Comparison of ENCODE assay signal across 8 mouse cellular contexts in the genomic region with DNA sequence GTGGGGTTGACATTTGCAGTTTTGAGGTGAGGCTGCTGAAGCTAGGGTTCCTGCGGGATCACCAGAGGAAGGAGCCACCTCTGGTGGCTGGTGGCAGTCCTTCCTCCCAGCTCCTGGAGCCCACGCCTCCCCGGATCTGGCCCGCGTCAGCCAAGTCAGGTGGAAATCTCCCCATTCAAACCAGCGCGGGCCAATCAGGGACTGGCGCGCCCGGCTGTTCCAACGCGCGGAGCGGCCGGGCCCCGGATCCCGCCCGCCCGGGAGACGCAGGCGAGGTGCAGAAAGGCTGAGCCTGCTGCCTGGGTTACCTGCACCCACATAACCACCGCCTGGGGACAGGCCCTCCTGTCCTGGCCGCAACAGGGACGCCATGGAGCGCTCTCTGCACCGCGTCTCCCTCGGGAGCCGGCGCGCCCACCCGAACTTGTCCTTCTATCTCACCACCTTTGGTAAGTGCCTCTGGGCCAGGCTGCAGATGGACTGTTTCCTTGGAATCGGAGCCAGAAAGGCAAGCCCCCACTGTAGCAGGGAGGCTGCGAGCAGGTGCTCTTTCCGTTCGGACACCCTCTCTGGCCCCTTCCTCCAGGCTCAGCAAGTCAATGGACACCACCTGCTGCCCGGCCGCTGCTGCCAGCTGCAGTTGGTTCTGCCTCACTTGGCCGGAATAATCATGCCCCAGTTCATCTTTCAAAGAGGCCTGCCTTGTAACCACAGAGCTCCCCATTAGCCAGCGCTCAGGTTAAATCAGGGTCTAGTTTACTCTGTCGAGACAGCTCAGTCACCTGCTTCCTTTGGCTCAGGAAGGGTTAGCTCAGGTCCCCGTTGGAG. TPM values are rescaled to one million over a fixed set of nuclear protein-coding genes. Genes with fewer than 3 reads are reported as not detected.
DNase-seq lines count a peak whose midpoint lies in the region; ATAC-seq and TF ChIP-seq lines count a peak whose summit lies in the region.

No protein-coding gene starts in this region.

- peak overlapping the region; percentile 79 for H3K4me2 ChIP-seq in intestine, embryonic 15.5 days (replicated peaks)
- H3K4me2 ChIP-seq in midbrain, embryonic 16.5 days (ENCODE audit: low read length), result peak overlapping the region; percentile 99
- peak overlapping the region; percentile 80 for H3K4me2 ChIP-seq in stomach, postnatal 0 days (replicated peaks; ENCODE audit: low read depth)

- DNase-seq in layer of hippocampus, postnatal 10 days (ENCODE audit: low spot score in 2 of 2), result peak; percentile 47 to 63
- no peak for DNase-seq in layer of hippocampus, adult 8-10 months (ENCODE audit: low spot score in 2 of 2)
- DNase-seq in cerebellum, adult 8-10 months, result peak; percentile 75
- DNase-seq in gastrocnemius, adult 2 months, result peak; percentile 75
- DNase-seq in liver, adult 2 months (ENCODE audit: extremely low read depth, low read depth, low spot score), result no peak
- DNase-seq in stomach, postnatal 0 days (ENCODE audit: low spot score), result peak; percentile 89

- peaks cover 14% of the 10 kb centered on the region; the same call in 1 of the 2 replicates for H3K27me3 ChIP-seq in intestine, embryonic 15.5 days (replicated peaks)
- H3K27me3 ChIP-seq in liver, adult 2 months (ENCODE audit: control insufficient read depth, insufficient read depth, low read length), result no peaks in the 10 kb centered on the region
- no peaks in the 10 kb centered on the region for H3K27me3 ChIP-seq in midbrain, embryonic 16.5 days (ENCODE audit: control insufficient read depth, insufficient read depth, low read depth, low read length)
- no peaks in the 10 kb centered on the region for H3K27me3 ChIP-seq in stomach, postnatal 0 days (ENCODE audit: control insufficient read depth, insufficient read depth, low read length)

- peak overlapping the region; percentile 70 for H3K4me3 ChIP-seq in gastrocnemius, adult 2 months
- peak overlapping the region; percentile 50 for H3K4me3 ChIP-seq in intestine, embryonic 15.5 days (replicated peaks)
- peak overlapping the region; percentile 53; the same call in 1 of the 2 replicates for H3K4me3 ChIP-seq in liver, adult 2 months (ENCODE audit: insufficient read depth, low read depth, low read length)
- peak overlapping the region; percentile 56 for H3K4me3 ChIP-seq in midbrain, embryonic 16.5 days (ENCODE audit: low read depth, low read length)
- H3K4me3 ChIP-seq in stomach, postnatal 0 days (ENCODE audit: low read depth, low read length), result peak overlapping the region; percentile 45

- peak overlapping the region; percentile 71 for H3K9ac ChIP-seq in intestine, embryonic 15.5 days
- H3K9ac ChIP-seq in liver, adult 2 months (ENCODE audit: low read depth, low read length), result peak overlapping the region; percentile 8; the same call in 1 of the 2 replicates
- peak overlapping the region; percentile 65 for H3K9ac ChIP-seq in midbrain, embryonic 16.5 days (ENCODE audit: low read depth, low read length)
- H3K9ac ChIP-seq in stomach, postnatal 0 days (ENCODE audit: low read length), result peak overlapping the region; percentile 32

- H3K79me2 ChIP-seq in liver, adult 2 months (ENCODE audit: control insufficient read depth, insufficient read depth, low read length), result no peaks in the 10 kb centered on the region

- no peak overlapping the region for H3K27ac ChIP-seq in gastrocnemius, adult 2 months
- 0 out of 2 replicates have a peak overlapping the region, but pooled peaks have one; percentile 32 for H3K27ac ChIP-seq in intestine, embryonic 15.5 days
- no peak overlapping the region for H3K27ac ChIP-seq in liver, adult 2 months (replicated peaks; ENCODE audit: insufficient read depth, low read depth, low read length)
- peak overlapping the region; percentile 73 for H3K27ac ChIP-seq in midbrain, embryonic 16.5 days (ENCODE audit: low read length)
- no peak overlapping the region for H3K27ac ChIP-seq in stomach, postnatal 0 days (replicated peaks)

- H3K4me1 ChIP-seq in intestine, embryonic 15.5 days (replicated peaks), result peaks cover 15% of the 10 kb centered on the region
- H3K4me1 ChIP-seq in liver, adult 2 months (ENCODE audit: control insufficient read depth, insufficient read depth, low read length), result no peaks in the 10 kb centered on the region; the same call in 1 of the 2 replicates
- peaks cover 14% of the 10 kb centered on the region for H3K4me1 ChIP-seq in midbrain, embryonic 16.5 days (ENCODE audit: control insufficient read depth, insufficient read depth, low read length)
- H3K4me1 ChIP-seq in stomach, postnatal 0 days (replicated peaks; ENCODE audit: control insufficient read depth, insufficient read depth), result peaks cover 8% of the 10 kb centered on the region; the same call in 1 of the 2 replicates

- peak; percentile 96 for ATAC-seq in intestine, embryonic 15.5 days
- ATAC-seq in midbrain, embryonic 16.5 days, result peak; percentile 80
- peak; percentile 95 for ATAC-seq in stomach, postnatal 0 days (ENCODE audit: low FRiP score, low TSS enrichment)

- no peaks in the 10 kb centered on the region for H3K36me3 ChIP-seq in intestine, embryonic 15.5 days
- H3K36me3 ChIP-seq in liver, adult 2 months (ENCODE audit: control insufficient read depth, insufficient read depth, low read length), result no peaks in the 10 kb centered on the region
- no peaks in the 10 kb centered on the region for H3K36me3 ChIP-seq in midbrain, embryonic 16.5 days (ENCODE audit: control insufficient read depth, insufficient read depth, low read length)
- H3K36me3 ChIP-seq in stomach, postnatal 0 days (ENCODE audit: control insufficient read depth, insufficient read depth, low read length), result no peaks in the 10 kb centered on the region

- intact Hi-C loops in gastrocnemius, adult 2 months (cut with DNase I), result no loop called here

- no peak for TF ChIP-seq EP300 in stomach, postnatal 0 days (optimal IDR thresholded peaks at IDR 0.05)

- WGBS in intestine, embryonic 15.5 days, result 2% methylated on average over 41 of the region's 42 CpGs
- 6% methylated on average over 42 of the region's 42 CpGs for WGBS in liver, adult 2 months
- WGBS in midbrain, embryonic 16.5 days, result 1% methylated on average over 42 of the region's 42 CpGs
- WGBS in stomach, postnatal 0 days, result 6% methylated on average over 42 of the region's 42 CpGs

- no peak for TF ChIP-seq POLR2A in liver, adult 2 months (IDR thresholded peaks at IDR 0.05; ENCODE audit: extremely low read depth, insufficient read depth, low read length)

- H3K9me3 ChIP-seq in intestine, embryonic 15.5 days, result no peaks in the 10 kb centered on the region
- no peaks in the 10 kb centered on the region for H3K9me3 ChIP-seq in midbrain, embryonic 16.5 days (replicated peaks; ENCODE audit: control insufficient read depth, low read length, poor library complexity, severe bottlenecking)
- H3K9me3 ChIP-seq in stomach, postnatal 0 days (ENCODE audit: control insufficient read depth, low read length), result no peaks in the 10 kb centered on the region

- TF ChIP-seq CTCF in gastrocnemius, adult 2 months (IDR thresholded peaks at IDR 0.05), result no peak
- TF ChIP-seq CTCF in liver, adult 2 months (IDR thresholded peaks at IDR 0.05; ENCODE audit: low read depth, low read length), result no peak
- peak; percentile 39 for TF ChIP-seq CTCF in stomach, postnatal 0 days (IDR thresholded peaks at IDR 0.05; ENCODE audit: low read depth)

RNA-seq across cellular contexts. Expression of a gene that starts 23.8 kb away (rescaled TPM):
- total RNA-seq in layer of hippocampus, postnatal 10 days (2021), result 10 to 100 TPM; 22.2 to 23.9 TPM
- total RNA-seq in layer of hippocampus, adult 8-10 months (2022), result 10 to 100 TPM; 24.2 to 29.3 (median 26.5) TPM
- total RNA-seq in gastrocnemius, adult 2 months (2021), result 10 to 100 TPM in 1 of 2 experiments, 1 to 10 TPM in 1; 8.6 to 10.3 TPM
- polyA plus RNA-seq in intestine, embryonic 15.5 days (2015; fragmentation: Nextera tagmentation; extraction: Ambion mirVana), result 43.5 and 46.3 TPM in 2 replicates
- 7.0 and 9.6 TPM in 2 replicates for total RNA-seq in liver, adult 2 months (2014; rRNA removed)
- 8.3 and 13.0 TPM in 2 replicates for polyA plus RNA-seq in liver, adult 2 months (2012; rRNA removed)
- 66.9 and 82.1 TPM in 2 replicates for polyA plus RNA-seq in midbrain, embryonic 16.5 days (2015; fragmentation: Nextera tagmentation; extraction: Ambion mirVana)
- 26.4 and 30.0 TPM in 2 replicates for polyA plus RNA-seq in stomach, postnatal 0 days (2015; fragmentation: Nextera tagmentation; extraction: Ambion mirVana)

RNA-seq across cellular contexts. Expression of a gene that starts 58.3 kb away (rescaled TPM):
- total RNA-seq in layer of hippocampus, postnatal 10 days (2021), result under 1 TPM; 0.18 to 0.46 TPM
- under 1 TPM in 3 of 4 experiments, not detected in 1; 0.23 to 0.59 (median 0.55) TPM for total RNA-seq in layer of hippocampus, adult 8-10 months (2022)
- under 1 TPM in 1 of 2 experiments, not detected in 1; 0.17 TPM for total RNA-seq in gastrocnemius, adult 2 months (2021)
- 0.15 and 0.43 TPM in 2 replicates for polyA plus RNA-seq in intestine, embryonic 15.5 days (2015; fragmentation: Nextera tagmentation; extraction: Ambion mirVana)
- total RNA-seq in liver, adult 2 months (2014; rRNA removed), result not detected in 2 replicates
- polyA plus RNA-seq in liver, adult 2 months (2012; rRNA removed), result not detected in 2 replicates
- polyA plus RNA-seq in midbrain, embryonic 16.5 days (2015; fragmentation: Nextera tagmentation; extraction: Ambion mirVana), result 0.49 and 0.91 TPM in 2 replicates
- polyA plus RNA-seq in stomach, postnatal 0 days (2015; fragmentation: Nextera tagmentation; extraction: Ambion mirVana), result 0.18 and 0.35 TPM in 2 replicates

RNA-seq across cellular contexts. Expression of a gene that starts 58.6 kb away (rescaled TPM):
- 10 to 100 TPM; 29.4 to 30.5 TPM for total RNA-seq in layer of hippocampus, postnatal 10 days (2021)
- total RNA-seq in layer of hippocampus, adult 8-10 months (2022), result 10 to 100 TPM; 27.5 to 29.7 (median 27.9) TPM
- total RNA-seq in gastrocnemius, adult 2 months (2021), result 10 to 100 TPM; 15.5 to 18.5 TPM
- 70.5 and 71.5 TPM in 2 replicates for polyA plus RNA-seq in intestine, embryonic 15.5 days (2015; fragmentation: Nextera tagmentation; extraction: Ambion mirVana)
- 11.7 and 13.4 TPM in 2 replicates for total RNA-seq in liver, adult 2 months (2014; rRNA removed)
- polyA plus RNA-seq in liver, adult 2 months (2012; rRNA removed), result 9.1 and 9.3 TPM in 2 replicates
- polyA plus RNA-seq in midbrain, embryonic 16.5 days (2015; fragmentation: Nextera tagmentation; extraction: Ambion mirVana), result 57.9 and 64.7 TPM in 2 replicates
- polyA plus RNA-seq in stomach, postnatal 0 days (2015; fragmentation: Nextera tagmentation; extraction: Ambion mirVana), result 52.4 and 55.5 TPM in 2 replicates

Comparison
In these comparisons a context has a peak if more than half of its experiments do, and no peak if none do; other contexts are left out.
1. DNase-seq: peak in layer of hippocampus, postnatal 10 days (2 of 2), cerebellum, adult 8-10 months (single experiment), gastrocnemius, adult 2 months (single experiment) and stomach, postnatal 0 days (single experiment); none in layer of hippocampus, adult 8-10 months (0 of 2) and liver, adult 2 months (single experiment).
2. H3K27ac ChIP-seq: peak in intestine, embryonic 15.5 days (single experiment) and midbrain, embryonic 16.5 days (single experiment); none in gastrocnemius, adult 2 months (single experiment), liver, adult 2 months (single experiment) and stomach, postnatal 0 days (single experiment).
3. H3K9ac ChIP-seq: peak in every context shown above with its lines; median percentile 71 in intestine, embryonic 15.5 days; 65 in midbrain, embryonic 16.5 days; 32 in stomach, postnatal 0 days; 8 in liver, adult 2 months.
4. Peak in every context shown above with its lines, with median percentiles within 50 percentile points of each other: H3K4me3 ChIP-seq, ATAC-seq and H3K4me2 ChIP-seq.